Mouse (Mus musculus) fat pad, adult 2 months (tissue): ENCODE data around the gene Rrn3.
A peak's percentile ranks its signal among the peaks of the same experiment; 100 is the strongest.
"Not testable (repeated sequence)": the region's sequence is repeated elsewhere in the genome, so short reads cannot be mapped to it uniquely, and the experiment has no call there.

Experiments used
- DNase-seq: peaks from one replicate; pipeline ENCODE4 v3.0.0-alpha.2; 2011; ENCODE audit warnings: low read depth, low spot score; ENCODE audit errors: extremely low read depth

Gene Rrn3

DNA sequence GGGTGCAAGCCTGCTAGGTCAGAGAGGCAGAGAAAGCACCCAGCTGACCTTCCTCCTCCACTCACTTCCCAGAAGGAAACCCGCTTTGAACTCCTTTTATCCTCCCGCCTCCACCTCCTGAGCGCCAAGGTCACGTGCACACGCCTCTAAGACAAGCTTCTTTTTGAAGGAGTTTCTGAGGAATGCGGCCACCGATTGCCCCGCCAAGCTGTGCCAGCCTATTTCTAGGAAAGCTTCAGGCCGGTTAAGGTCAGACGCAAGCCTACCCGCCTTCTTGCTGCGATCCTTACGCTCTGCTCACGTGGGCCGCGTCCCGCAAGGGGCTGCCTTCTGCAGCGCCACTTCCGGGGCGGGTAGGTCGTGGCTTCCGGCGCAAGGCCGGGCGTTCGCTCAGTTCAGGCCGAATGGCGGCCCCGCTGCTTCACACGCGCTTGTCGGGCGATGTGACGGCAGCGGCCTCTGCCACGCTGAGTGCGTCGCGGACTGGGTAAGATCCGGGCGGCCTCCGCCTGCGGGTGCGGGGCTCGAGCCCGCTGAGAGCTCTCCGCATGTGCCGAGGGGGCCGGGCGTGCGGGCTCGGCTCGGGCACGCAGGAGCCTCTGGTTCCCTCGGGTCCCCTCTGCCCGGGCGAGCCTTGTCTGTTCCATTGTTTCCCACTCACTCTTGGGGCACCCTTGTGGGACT, at the start of gene Rrn3:
Gene Rrn3 (plus strand): TSS at position 356 of the 684 bp plus-strand sequence.
- DNase-seq: peak; percentile 58

- DNase-seq: no peak
Measured at GRCm38 (mm10) chr16:13732786-13733185, 47.7 kb upstream of the Rrn3 start.

DNA sequence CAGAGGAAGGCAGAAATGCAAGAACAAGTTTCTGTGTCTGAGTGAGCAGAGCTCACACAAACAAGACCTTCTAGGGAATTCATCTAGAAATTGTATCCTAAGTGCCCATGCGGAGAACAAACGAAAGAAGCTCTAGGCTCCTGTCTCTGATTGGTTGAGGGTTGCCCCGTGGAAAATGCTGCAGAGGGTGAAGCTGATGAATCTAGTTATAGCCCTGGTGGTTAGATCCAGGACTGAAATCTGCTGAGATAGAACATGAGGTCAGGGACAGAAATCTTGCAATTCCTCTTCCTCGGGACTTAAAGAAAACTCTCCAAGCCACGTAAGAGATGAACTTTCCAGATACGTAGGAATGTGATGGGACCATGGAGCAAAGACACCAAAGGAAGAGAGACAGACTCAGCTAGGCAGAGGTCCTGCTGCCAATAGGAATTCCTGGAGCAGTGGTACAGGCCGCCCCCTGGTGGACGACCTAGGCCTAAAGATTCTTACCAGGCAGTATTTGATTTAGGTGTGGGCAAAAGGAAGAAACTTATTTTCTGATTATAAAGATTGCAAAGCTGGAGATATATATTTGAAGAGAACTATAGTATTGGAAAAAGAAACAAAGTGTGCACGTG, 46.9 kb upstream of the Rrn3 start:
- no peak for DNase-seq

- no peak for DNase-seq
Measured at GRCm38 (mm10) chr16:13735977-13736376, 44.5 kb upstream of the Rrn3 start.

DNA sequence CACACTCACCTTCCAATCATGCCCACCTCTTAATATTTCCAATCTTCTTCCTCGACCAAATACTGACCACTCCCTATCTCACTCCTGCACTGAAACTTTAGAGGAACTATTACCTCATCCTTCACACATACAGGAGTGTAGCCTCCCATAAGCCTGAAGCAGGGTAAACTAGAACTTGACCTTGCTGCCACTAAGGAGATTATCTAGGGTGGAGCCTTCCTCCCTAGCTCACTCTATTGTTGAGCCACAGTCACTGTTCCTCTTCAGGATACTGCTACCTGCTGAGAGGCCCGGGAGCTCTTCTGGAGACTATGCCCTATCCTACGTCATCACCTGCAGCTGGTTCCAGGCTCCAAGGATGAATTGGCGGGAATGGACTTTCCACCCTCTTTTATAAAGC, 41.5 kb upstream of the Rrn3 start:
- DNase-seq: not testable (repeated sequence)

DNA sequence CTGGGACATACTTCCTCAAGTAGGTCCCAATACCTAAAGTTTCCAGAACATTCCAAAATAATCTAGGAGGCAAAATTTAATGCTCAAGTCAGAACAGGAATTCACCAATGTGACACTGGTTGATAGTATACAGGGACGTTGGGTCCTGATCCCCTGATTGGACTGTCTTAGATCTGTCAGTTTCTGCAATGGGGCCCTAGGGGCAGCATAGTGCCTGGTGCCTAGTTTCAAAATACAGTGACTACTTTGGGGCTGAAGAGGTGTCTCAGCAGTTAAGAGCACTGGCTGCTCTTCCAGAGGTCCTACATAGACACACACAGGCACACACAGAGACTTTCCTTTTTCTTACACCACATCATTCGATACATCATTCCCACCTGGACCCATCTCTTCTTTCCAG, 39.7 kb upstream of the Rrn3 start:
- no peak for DNase-seq

DNA sequence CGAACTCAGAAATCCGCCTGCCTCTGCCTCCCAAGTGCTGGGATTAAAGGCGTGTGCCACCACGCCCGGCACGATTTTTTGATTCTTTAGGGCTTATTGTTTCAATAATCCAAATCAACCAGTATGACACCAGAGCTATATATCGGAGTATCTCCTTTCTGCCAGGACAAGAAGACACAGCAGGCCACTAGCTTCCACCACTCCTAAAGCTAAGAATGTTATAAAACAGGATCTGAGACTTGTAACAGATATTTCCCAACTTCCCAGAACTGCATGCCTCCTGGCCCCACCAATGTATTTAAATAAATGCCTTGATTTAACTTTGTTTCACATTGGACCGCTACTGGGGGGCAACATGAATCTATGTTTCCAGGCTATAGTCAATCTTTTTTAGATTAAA, 32.8 kb upstream of the Rrn3 start:
- no peak for DNase-seq

- DNase-seq: no peak
Measured at GRCm38 (mm10) chr16:13748124-13748523, 32.4 kb upstream of the Rrn3 start.

DNA sequence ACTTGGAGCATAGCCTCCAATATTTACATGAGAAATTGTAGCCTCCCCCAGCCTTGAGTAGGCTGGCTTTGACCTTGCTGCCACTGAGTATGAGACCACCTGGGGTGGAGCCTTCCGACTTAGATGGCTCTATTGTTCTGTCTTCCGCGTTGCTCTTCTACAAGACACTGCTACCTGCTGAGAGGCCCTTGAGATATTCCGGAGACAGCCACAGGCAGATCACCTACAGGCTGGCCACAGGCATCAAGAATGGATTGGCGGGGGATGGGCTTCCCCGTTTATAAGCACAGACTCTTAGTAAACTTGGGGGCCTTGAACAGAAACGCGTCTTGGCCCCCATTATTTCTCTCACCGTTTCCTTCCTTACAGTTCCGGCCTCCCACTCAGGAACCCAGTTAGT, 31.7 kb upstream of the Rrn3 start:
- DNase-seq: not testable (repeated sequence)

DNA sequence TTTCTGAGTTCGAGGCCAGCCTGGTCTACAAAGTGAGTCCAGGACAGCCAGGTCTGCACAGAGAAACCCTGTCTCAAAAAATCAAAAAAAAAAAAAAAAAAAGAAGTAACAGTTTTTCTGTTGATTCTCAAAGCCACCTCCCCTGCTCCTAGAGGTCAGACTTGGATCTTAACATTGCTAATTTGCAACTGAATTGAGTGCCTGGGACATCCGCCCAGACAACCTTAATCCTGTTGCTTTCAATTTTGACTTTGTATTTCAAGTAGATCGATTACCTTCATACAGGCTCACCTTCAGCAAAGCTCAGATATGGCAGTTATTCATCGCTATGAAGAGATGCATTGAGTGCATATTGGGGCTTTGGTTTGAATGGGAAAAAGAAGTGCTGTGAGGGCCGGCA, 31.2 kb upstream of the Rrn3 start:
- no peak for DNase-seq

DNA sequence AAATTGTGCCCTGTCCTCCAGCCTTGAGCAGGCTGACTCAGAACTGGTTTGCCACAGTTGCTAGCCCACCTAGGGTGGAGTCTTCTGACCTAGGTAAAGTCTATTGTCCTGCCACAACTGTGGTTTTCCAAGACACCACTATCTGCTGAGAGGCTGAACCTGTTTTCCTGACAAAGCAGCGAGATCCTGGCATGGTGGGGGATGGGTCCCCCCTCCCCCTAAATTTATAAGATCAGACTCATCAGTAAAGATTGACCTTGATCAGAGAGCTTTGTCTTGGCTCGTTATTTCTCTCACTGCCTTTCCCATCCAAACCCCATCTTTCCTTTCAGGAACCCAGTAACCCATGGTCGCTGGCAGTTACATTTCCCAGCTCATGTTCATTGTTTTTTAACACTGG, 30.5 kb upstream of the Rrn3 start:
- DNase-seq: no peak

GRCm38 (mm10) chr16:13750626-13751025, 29.9 kb upstream of the Rrn3 start:
- no peak for DNase-seq

- DNase-seq: no peak
Measured at GRCm38 (mm10) chr16:13753986-13754385, 26.5 kb upstream of the Rrn3 start.

GRCm38 (mm10) chr16:13754400-13755190, 25.9 kb upstream of the Rrn3 start:
- DNase-seq: no peak

GRCm38 (mm10) chr16:13757823-13758222, 22.7 kb upstream of the Rrn3 start:
- DNase-seq: no peak

DNA sequence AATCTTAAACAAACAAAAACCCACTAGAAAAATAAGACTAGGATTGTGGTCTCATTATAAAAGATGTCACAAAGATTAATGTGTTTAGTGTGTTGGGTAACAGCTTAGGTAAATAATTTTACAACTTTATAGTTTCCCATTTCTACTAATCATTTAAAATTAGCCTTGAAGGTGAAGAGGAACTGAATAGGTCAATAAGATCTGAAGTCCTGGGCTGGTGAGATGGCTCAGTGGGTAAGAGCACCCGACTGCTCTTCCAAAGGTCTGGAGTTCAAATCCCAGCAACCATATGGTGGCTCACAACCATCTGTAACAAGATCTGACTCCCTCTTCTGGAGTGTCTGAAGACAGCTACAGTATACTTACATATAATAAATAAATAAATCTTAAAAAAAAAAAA, 17.7 kb upstream of the Rrn3 start:
- DNase-seq: not testable (repeated sequence)

GRCm38 (mm10) chr16:13764519-13764918, 16.0 kb upstream of the Rrn3 start:
- DNase-seq: no peak

DNA sequence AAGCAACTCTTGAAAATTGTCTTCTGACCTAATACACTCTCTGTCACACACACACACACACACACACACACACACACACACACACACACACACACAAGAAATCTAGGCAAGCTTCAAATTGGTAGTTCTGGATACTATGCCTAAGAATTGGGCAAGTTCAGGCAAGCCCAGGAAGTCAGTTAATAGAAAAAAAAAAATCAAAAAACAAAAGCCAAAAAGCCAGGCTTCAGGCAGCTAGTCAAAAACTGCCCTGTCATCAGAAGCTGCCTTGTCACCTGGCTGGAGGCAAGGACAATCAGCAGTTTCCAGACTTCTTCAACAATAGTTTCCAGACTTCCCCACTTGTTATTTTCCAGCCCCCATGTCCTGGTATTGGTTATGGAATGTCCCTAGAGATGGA, 14.1 kb upstream of the Rrn3 start:
- no peak for DNase-seq

- DNase-seq: not testable (repeated sequence)
Measured at GRCm38 (mm10) chr16:13771603-13772002, 8.9 kb upstream of the Rrn3 start.

- not testable (repeated sequence) for DNase-seq
Measured at GRCm38 (mm10) chr16:13772051-13772450, 8.5 kb upstream of the Rrn3 start.

GRCm38 (mm10) chr16:13774011-13774410, 6.5 kb upstream of the Rrn3 start:
- not testable (repeated sequence) for DNase-seq

DNA sequence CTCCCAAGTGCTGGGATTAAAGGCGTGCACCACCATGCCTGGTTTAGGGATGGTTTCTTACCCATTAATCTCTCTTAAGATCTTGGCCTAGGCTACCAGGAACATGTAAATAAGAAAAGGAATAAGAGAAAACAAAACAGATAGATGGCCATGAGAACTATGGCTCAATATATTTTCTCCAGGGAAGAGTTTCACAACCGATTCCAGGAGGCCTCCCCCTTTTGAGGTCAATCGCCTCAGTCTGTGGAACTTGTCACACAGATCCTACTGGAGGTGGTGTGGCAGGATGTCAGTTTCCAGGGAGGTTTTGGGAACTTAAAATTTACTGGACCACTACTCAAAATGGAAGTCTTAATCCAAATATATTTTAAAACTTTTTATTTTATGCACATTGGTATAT, 5.9 kb upstream of the Rrn3 start:
- not testable (repeated sequence) for DNase-seq
